Mouse (Mus musculus): ENCODE results near the gene Ctsw.
A peak's percentile ranks its signal among the peaks of the same experiment; 100 is the strongest.

The Ctsw gene

GRCm38 (mm10) chr19:5461411-5461810 lies 6.9 kb downstream of the Ctsw start:
- no peak for DNase-seq (ENCODE audit: low spot score)

DNA sequence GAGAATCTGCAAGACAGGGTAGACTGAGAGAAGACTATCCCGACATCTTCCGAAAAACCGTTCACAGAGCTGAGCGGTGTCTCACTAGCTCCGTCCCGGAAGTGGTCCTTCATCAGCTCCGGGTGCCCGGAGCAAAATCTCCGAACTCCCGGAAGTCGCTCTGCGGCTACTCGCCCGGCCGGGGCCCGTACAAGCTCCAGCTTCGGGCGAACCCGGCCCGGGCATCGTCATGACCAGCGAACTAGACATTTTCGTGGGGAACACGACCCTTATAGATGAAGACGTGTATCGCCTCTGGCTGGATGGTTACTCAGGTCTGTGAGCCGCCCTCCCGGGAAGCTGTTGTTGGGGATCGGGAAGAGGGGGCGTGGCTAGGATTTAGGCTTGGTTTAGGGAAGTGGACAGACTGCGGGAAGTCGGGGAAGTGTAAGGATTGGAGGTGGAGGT lies 7.8 kb downstream of the Ctsw start, which contains the start of gene Fibp:
Gene Fibp (plus strand): TSS at position 151 of the 447 bp plus-strand sequence.
- peak; percentile 54 for DNase-seq (ENCODE audit: low spot score)

GRCm38 (mm10) chr19:5459896-5460295 lies 8.4 kb downstream of the Ctsw start:
- no peak for DNase-seq (ENCODE audit: low spot score)

GRCm38 (mm10) chr19:5459019-5459418 lies 9.3 kb downstream of the Ctsw start:
- DNase-seq (ENCODE audit: low spot score), result no peak

- DNase-seq (ENCODE audit: low spot score), result no peak
Measured at GRCm38 (mm10) chr19:5457746-5458442, 10.4 kb downstream of the Ctsw start, which contains the start of gene Ccdc85b. Ccdc85b (minus strand) TSS chr19:5457894.

GRCm38 (mm10) chr19:5456922-5457745 lies 11.2 kb downstream of the Ctsw start:
- DNase-seq (ENCODE audit: low spot score), result peak; percentile 75

DNA sequence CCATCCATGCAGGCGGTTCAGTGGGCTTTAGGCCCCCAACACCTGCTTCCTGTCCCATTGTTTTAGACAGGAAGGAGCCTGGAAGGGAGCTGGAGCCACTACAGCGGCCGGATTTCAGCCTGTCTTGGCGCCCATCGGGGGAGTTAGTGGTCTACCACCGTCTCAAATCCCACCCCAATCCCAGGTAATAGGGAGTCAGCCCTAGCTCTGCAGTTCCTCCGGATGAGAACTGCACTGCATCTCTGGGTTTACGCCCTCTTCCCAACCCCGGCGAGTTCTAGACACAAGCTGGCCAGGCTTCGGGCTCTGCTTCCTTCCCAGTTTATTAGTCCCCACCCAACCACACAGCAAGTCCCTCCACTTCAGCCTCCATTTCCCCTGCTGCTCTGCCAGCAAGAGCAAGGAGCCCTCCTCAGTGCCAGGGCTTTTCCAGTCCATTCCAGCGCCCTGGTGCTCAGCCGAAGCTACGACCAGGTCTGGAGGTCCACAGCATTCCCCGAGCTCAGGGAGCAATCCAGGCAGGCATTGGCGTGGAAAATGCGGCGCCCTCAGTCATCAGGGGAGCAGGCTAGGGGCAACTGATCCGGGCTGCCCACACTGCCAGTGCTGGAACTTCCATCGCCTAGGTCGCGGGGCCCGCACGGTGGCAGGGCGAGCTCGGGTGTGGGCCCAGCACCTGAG lies 11.9 kb downstream of the Ctsw start:
- no peak for DNase-seq (ENCODE audit: low spot score)

- DNase-seq (ENCODE audit: low spot score), result no peak
Measured at GRCm38 (mm10) chr19:5455568-5455967, 12.7 kb downstream of the Ctsw start.

DNA sequence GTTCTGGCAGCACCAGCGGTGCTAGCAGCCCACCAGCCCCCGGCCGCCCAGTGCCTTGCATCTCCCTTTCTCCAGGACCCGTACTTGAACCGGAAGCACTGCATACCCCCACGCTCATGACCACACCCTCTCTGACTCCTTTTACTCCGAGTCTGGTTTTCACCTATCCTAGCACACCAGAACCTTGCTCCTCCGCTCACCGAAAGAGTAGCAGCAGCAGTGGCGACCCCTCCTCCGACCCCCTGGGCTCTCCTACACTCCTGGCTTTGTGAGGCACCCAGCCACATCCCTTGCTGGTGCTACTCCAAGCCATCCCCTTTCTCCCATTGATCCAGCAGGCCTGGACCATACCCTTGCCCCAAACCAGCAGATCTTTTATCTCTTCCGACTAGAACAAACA lies 13.3 kb downstream of the Ctsw start:
- DNase-seq (ENCODE audit: low spot score), result no peak

- DNase-seq (ENCODE audit: low spot score), result no peak
Measured at GRCm38 (mm10) chr19:5451766-5452165, 16.5 kb downstream of the Ctsw start.

GRCm38 (mm10) chr19:5449673-5450072 lies 18.6 kb downstream of the Ctsw start:
- DNase-seq (ENCODE audit: low spot score), result no peak

GRCm38 (mm10) chr19:5448354-5449150 lies 19.8 kb downstream of the Ctsw start:
- DNase-seq (ENCODE audit: low spot score), result no peak

DNA sequence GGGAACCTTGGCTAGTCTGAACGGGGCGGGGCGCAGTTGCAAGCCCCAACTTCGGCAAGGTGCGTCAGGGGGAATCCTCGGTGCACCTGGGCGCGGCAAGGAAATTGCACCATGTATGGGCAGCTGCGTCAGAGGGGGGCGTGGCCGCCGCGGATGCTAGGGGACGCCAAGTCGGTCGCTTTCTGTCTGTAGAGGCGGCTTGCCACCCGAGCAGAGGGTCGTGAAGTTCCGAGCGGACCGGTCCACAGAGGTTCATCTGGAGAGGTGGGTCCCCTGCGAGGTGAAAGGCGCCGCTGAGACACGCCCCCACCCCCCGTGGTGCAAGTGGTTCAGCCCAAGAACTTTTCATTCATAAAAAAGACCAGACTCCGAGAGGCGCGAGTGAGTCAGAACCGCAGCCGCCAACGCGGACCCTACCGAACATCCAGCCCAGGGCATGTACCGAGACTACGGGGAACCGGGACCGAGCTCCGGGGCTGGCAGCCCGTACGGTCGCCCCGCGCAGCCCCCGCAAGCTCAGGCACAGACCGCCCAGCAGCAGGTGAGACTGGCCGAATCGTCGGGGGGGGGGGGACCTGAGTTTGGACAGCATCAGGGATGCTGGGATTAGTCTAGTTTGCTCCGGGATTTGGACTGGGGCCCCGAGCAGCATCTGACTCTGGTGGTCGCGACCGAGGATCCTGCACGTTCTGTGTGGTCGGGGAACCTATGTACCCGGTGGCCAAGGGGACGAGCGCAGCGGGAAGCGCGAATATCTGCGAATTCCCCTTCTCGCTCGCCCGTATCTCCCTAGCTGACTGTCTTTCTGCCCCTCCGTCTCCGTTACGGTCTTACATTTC lies 20.6 kb downstream of the Ctsw start, which contains the start of gene Fosl1:
Gene Fosl1 (plus strand): TSS at position 33 of the 839 bp plus-strand sequence.
- no peak for DNase-seq (ENCODE audit: low spot score)

DNA sequence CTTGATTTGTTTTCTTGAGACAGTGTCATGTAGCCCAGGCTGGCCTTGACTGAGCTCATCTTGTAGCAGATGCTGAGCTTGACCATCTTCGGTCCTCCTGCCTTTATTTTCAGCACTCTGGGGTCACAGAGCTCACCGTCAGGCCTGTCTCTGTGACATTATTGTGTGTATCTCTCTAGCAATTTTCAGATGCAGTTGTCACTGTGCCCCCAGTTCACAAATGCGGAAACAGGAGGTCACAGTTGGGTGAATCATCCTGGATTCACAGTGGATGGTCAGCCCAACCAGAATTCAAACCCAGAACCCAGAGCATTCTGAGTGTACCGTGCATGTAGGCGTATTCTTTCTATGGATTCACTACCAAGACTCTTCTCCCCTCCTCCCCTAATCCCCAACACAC lies 22.6 kb downstream of the Ctsw start:
- DNase-seq (ENCODE audit: low spot score), result no peak

- DNase-seq (ENCODE audit: low spot score), result no peak
Measured at GRCm38 (mm10) chr19:5444954-5445353, 23.4 kb downstream of the Ctsw start.

DNA sequence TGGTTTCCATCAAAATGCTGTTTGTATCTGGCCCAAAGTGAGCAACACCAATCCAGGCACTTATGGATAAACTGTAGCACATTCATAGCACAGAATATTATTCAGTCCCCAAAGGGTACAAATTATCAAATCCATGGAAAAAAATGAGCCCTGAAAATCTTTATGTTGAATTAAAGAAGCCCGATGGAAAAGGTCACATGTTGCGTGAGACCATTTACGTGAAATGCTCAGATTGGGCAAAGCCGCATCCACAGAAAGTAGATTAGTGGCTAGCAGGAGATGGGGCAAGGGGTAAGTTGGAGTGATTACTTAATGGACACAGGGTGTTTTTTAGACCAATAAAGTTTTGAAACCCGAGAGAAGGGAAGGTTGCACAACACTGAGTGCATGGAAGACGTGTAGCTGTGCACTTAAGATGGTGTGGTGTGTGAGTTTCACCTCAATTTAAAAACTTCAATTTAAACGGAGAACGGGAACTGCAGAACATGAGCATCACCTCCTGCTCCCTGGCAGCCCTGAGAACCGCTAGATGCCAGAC lies 23.9 kb downstream of the Ctsw start:
- no peak for DNase-seq (ENCODE audit: low spot score)

GRCm38 (mm10) chr19:5433951-5434350 lies 34.4 kb downstream of the Ctsw start:
- no peak for DNase-seq (ENCODE audit: low spot score)

DNA sequence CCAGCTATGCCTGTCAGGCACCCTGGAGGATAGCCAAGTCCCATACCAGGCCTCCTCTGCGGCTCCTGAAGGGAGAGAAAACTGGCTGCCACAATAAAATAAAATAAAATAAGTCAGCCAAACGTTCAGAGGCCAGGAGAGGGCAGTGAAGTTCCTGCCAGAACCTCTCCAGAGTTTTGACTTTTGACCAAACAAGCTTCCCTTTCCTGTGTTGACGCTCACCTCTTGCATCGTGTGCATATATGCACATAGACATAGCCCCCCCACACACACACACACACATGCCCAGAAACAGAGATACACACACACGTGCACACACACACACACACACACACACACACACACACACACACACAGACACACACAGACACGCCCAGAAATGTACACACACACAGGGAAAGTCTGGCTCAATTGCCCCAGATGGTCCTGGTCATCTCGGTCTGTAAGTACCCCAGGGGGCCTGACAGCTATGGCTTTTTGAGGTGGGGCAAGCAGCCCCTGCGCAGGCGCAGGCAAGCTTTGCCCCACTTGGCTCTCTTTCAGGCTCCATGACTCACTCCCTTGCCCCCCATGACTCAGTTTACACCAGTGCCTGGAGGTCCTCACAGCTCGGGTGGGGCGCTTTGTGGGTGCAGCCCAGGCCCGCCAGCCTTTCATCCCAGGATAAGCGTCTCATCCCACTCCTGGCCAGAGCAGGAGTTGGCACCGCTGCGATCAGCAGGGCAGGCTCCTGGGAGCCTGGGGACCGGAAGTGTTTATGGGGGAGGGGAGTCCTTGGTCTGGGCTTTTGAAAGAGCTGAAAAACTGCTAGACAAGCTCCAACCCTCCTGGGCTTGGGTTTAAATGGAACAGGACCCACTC lies 35.1 kb downstream of the Ctsw start:
- no peak for DNase-seq (ENCODE audit: low spot score)

GRCm38 (mm10) chr19:5431911-5432464 lies 36.3 kb downstream of the Ctsw start:
- no peak for DNase-seq (ENCODE audit: low spot score)
